Mouse (Mus musculus): ENCODE results near the gene Sqstm1. TPM values are rescaled to one million over a fixed set of nuclear protein-coding genes. Genes with fewer than 3 reads are reported as not detected.

Sqstm1 gene
- polyA plus RNA-seq, 1 experiment from 2014 or later = 280 TPM

- Histone ChIP-seq H3K9me3 (no peaks in the 10 kb centered on the region), H3K4me2 (replicated peaks) (no peak overlapping the region), H3K27me3 (no peaks in the 10 kb centered on the region), H3K27ac (no peak overlapping the region), H3K36me3 (0 out of 2 replicates have a peak, but pooled peaks cover 3% of the 10 kb centered on the region), H3K9ac (replicated peaks) (no peak overlapping the region), H3K4me3 (replicated peaks) (no peak overlapping the region), H3K4me1 (replicated peaks) (peaks cover 23% of the 10 kb centered on the region)
- no peak for ATAC-seq
- 75% methylated on average over 4 of the region's 4 CpGs for WGBS
Observed at GRCm38 (mm10) chr11:50216724-50217366, 6.2 kb upstream of the Sqstm1 start.

DNA sequence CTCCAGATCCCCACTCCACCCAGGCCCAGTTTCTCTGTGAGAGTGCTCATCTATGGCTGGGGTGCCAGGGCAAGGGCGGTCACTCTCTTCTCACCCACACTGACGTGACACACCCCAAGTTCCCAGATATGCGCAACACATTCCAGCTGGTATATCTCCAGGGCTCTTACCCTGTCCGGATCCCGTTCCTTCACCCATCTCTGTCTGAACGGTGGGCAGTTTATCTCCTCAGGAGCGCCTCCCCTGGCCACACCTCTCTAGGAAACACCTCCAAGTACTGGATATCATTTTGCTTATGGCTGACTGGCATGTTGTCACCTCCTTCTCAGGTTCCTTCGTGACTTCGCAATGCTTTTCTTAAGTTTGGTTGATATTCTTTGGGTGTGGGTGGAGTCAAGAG, 5.0 kb upstream of the Sqstm1 start:
- no peak overlapping the region for H3K27ac ChIP-seq
- 28% methylated on average over 9 of the region's 9 CpGs for WGBS
- H3K9me3 ChIP-seq = no peaks in the 10 kb centered on the region
- no peak overlapping the region for H3K4me2 ChIP-seq (replicated peaks)
- no peak overlapping the region for H3K9ac ChIP-seq (replicated peaks)
- no peak overlapping the region for H3K4me3 ChIP-seq (replicated peaks)
- no peak for ATAC-seq
- peaks cover 33% of the 10 kb centered on the region for H3K4me1 ChIP-seq (replicated peaks)
- no peaks in the 10 kb centered on the region for H3K27me3 ChIP-seq
- H3K36me3 ChIP-seq = 0 out of 2 replicates have a peak, but pooled peaks cover 3% of the 10 kb centered on the region

DNA sequence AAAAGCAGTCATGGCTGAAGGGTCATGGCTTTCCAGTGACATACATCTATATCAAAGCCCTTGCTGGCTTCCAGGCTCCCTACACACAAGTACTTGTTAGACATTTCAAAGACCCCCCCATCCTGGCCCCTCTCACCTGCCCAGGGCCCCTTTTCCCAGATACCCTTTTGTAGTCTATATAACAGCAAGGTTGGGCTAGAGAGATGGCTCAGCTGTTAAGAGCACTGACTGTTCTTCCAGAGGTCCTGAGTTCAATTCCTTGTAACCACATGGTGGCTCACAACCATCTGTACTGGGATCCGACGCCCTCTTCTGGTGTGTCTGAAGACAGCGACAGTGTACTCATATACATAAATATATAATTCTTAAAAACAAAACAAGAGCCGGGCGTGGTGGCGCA, 4.0 kb upstream of the Sqstm1 start:
- no peak overlapping the region for H3K4me2 ChIP-seq (replicated peaks)
- no peak overlapping the region for H3K27ac ChIP-seq
- no peaks in the 10 kb centered on the region for H3K9me3 ChIP-seq
- no peak overlapping the region for H3K9ac ChIP-seq (replicated peaks)
- ATAC-seq = no peak
- no peaks in the 10 kb centered on the region for H3K36me3 ChIP-seq
- peaks cover 33% of the 10 kb centered on the region for H3K4me1 ChIP-seq (replicated peaks)
- H3K4me3 ChIP-seq (replicated peaks) = no peak overlapping the region
- 87% methylated on average over 6 of the region's 6 CpGs for WGBS
- no peaks in the 10 kb centered on the region for H3K27me3 ChIP-seq

DNA sequence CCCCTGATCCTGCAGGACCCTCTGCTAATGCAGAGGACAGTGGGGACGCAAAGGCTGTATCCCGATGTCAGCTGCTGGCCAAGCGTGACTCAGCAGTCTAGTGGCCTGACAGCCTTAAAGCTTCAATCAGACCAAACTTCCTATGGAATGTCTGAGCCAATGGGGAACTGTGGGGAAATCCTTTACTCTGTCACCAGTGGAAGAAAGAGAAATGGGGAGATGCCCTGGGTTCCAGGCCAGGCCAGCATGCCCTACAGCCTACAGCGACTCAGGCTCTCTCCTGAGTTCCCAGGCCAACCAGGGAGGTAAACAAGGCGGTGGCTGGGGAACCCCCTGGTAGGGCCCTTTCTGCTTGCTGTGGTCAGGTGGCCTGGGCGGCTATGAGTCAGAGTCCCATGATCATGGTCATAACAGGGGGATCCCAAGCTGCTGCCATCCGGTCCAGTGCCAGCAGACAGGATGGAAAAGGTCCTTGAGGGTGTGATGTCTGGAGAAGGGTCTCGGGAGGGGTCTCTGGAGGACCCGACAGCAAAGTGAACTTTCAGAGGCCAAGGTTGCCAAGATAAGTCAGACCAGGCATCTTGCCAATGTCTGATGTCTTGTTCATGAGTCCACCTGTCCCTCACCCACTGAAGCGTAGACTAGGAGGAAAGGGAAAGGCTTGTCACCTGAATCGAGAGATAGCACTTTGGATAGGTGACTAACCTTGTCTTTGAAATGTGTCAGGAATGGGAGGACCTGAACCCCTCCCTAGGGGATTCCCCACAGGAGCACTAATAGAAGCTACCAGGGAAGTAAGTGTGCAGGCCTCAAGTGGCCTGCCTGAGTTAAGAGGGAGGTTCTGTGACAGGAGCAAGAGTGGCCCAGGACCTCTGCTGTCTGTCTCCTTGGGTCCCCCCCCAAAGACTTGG, 2.5 kb upstream of the Sqstm1 start:
- ATAC-seq = no peak
- Histone ChIP-seq H3K9me3 (no peaks in the 10 kb centered on the region), H3K4me1 (replicated peaks) (peaks cover 43% of the 10 kb centered on the region), H3K4me2 (replicated peaks) (no peak overlapping the region), H3K36me3 (peaks cover under 1% of the 10 kb centered on the region; the same call in 1 of the 2 replicates), H3K27me3 (no peaks in the 10 kb centered on the region), H3K27ac (no peak overlapping the region), H3K4me3 (replicated peaks) (no peak overlapping the region), H3K9ac (replicated peaks) (no peak overlapping the region)
- 70% methylated on average over 11 of the region's 11 CpGs for WGBS

DNA sequence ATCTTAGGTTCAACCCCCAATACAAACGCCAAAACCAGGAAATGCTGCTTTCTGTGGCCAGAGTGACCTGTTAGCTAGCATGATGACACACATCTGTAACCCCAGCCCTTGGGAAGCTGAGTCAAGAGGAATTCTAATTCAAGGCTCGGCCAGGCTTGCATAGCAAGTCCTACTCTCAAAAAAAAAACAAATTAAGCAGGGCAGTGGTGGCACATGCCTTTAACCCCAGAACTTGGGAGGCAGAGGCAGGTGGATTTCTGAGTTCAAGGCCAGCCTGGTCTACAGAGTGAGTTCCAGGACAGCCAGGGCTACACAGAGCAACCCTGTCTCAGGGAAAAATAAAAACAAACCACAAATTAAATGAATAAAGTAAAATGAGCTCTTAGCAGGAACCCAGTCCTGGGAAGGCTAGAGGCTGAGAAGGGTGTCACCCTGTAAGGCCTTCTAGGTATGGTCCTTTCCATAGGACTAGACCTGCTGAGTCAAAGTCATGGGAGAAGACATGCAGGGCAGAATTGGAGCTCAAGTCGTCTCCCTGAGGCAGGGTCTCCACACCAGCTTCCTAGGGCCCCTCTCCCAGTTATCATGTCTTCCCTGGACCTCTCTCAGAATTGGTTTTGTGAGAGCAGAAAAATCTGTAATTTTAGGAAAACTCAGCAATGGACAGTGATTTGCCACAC, 1.6 kb upstream of the Sqstm1 start:
- Histone ChIP-seq H3K27ac (no peak overlapping the region), H3K4me2 (replicated peaks) (no peak overlapping the region), H3K36me3 (peaks cover 10% of the 10 kb centered on the region), H3K9me3 (no peaks in the 10 kb centered on the region), H3K4me3 (replicated peaks) (no peak overlapping the region), H3K4me1 (replicated peaks) (peaks cover 41% of the 10 kb centered on the region), H3K27me3 (no peaks in the 10 kb centered on the region), H3K9ac (replicated peaks) (no peak overlapping the region)
- WGBS = 79% methylated on average over 3 of the region's 3 CpGs
- no peak for ATAC-seq

DNA sequence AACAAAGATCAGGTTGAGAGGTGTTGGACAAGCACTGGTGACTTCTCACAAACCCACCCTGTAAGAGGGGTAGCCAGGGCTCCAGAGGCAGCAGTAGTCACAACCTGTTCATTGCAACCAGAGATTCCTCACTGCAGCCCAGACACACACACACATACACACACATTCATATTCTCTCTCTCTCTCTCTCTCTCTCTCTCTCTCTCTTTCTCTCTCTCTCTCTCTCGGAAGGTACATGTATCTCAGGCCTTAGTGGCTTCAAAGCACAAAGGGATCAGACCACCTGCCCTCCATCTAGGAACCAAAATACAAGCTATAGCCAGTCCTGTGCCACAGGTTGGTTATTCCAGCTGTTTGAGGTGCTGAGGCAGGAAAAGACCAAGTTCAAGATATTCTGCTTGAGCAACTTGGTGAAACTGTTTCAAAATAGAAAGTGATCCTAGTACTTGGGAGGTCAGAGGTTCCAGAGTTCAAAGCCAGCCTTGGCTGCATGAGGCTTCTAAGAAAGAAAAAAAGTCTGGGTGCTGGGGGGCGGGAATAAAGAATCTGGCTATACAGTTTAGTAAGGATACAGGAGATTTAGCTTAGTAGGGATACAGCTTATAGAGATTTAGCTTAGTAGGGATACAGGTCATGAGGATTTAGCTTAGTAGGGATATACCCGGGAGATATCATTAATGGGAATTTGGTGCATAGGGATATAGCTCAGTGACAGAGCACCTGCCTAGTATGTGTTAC, 864 bp upstream of the Sqstm1 start:
- H3K27ac ChIP-seq = peak overlapping the region; percentile 98; the same call in 1 of the 2 replicates
- H3K9ac ChIP-seq (replicated peaks) = peak overlapping the region; percentile 97
- H3K4me3 ChIP-seq (replicated peaks) = peak overlapping the region; percentile 91
- 89% methylated on average over 3 of the region's 3 CpGs for WGBS
- peaks cover 41% of the 10 kb centered on the region for H3K4me1 ChIP-seq (replicated peaks)
- peak overlapping the region; percentile 64 for H3K4me2 ChIP-seq (replicated peaks)
- H3K36me3 ChIP-seq = peaks cover 17% of the 10 kb centered on the region
- H3K27me3 ChIP-seq = no peaks in the 10 kb centered on the region
- ATAC-seq = no peak
- no peaks in the 10 kb centered on the region for H3K9me3 ChIP-seq

- ATAC-seq = peak; percentile 96
- peaks cover 31% of the 10 kb centered on the region for H3K4me1 ChIP-seq (replicated peaks)
- no peaks in the 10 kb centered on the region for H3K27me3 ChIP-seq
- peak overlapping the region; percentile 64 for H3K4me2 ChIP-seq (replicated peaks)
- peak overlapping the region; percentile 97 for H3K9ac ChIP-seq (replicated peaks)
- H3K36me3 ChIP-seq = peaks cover 31% of the 10 kb centered on the region
- H3K4me3 ChIP-seq (replicated peaks) = peak overlapping the region; percentile 91
- peak overlapping the region; percentile 98 for H3K27ac ChIP-seq
- WGBS = under 1% methylated on average over 24 of the region's 24 CpGs
- H3K9me3 ChIP-seq = no peaks in the 10 kb centered on the region
Observed at GRCm38 (mm10) chr11:50210101-50210504, 524 bp downstream of the Sqstm1 start.

DNA sequence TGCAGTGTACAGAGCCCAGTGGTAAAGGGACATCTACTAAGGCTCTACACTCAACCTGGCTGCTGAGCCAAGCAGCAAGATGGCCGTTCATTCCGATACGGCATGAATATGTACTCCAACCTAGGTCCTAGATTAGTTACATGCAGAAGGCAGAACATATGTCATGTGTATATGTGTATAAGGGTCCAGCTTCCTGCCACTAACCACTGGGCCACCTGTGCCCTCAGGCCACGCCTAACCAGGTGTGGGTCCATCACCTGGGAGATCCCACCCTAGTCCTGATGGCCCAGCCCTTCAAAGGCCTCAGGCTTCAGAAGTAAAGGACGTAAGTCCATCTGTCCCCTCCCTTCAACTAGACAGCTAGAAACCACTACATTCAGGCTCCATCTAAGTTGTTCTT, 2.6 kb downstream of the Sqstm1 start:
- Histone ChIP-seq H3K27ac (no peak overlapping the region), H3K9ac (replicated peaks) (no peak overlapping the region), H3K36me3 (peaks cover 50% of the 10 kb centered on the region), H3K4me1 (replicated peaks) (peaks cover 29% of the 10 kb centered on the region), H3K4me3 (replicated peaks) (no peak overlapping the region), H3K4me2 (replicated peaks) (no peak overlapping the region), H3K27me3 (no peaks in the 10 kb centered on the region), H3K9me3 (no peaks in the 10 kb centered on the region)
- ATAC-seq = no peak
- 95% methylated on average over 5 of the region's 5 CpGs for WGBS

DNA sequence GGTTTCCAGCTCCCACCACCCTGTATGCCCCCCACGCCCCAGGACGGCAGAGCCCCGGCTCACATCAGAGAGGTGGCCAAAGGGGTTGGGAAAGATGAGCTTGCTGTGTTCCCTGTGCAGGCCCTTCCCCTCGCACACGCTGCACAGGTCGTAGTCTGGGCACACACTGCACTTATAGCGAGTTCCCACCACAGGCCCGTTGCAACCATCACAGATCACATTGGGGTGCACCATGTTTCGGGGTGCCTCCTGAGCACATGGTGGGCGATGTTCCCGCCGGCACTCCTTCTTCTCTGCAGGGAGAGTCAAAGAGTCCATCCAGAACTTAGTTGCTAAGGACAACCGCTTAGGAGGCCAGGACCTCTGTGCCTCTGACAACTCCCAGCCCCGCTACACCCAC, 3.3 kb downstream of the Sqstm1 start:
- Histone ChIP-seq H3K36me3 (peaks cover 57% of the 10 kb centered on the region), H3K4me3 (replicated peaks) (no peak overlapping the region), H3K27ac (no peak overlapping the region), H3K9me3 (no peaks in the 10 kb centered on the region), H3K4me1 (replicated peaks) (peaks cover 26% of the 10 kb centered on the region), H3K9ac (replicated peaks) (no peak overlapping the region), H3K4me2 (replicated peaks) (no peak overlapping the region), H3K27me3 (no peaks in the 10 kb centered on the region)
- WGBS = 93% methylated on average over 14 of the region's 14 CpGs
- ATAC-seq = no peak

DNA sequence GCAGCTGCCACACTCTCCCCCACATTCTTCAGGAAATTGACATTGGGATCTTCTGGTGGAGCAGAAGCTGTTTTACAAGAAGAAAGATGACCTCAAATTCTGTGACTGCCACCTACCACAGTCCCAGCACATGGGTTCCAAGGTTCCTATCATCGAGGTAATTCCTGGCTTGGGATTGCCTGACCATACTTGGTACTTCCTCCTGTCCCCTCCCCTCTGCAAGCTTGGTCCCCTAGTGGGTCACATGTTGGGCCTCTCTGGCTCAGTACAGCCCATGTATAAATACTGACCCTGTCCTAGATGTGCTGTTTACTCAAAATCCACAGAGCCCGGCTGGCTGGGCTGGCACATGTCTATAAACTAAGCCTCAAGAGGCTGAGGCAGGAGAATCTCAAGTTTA, 4.6 kb downstream of the Sqstm1 start:
- Histone ChIP-seq H3K36me3 (peaks cover 70% of the 10 kb centered on the region), H3K27me3 (no peaks in the 10 kb centered on the region), H3K27ac (no peak overlapping the region), H3K4me1 (replicated peaks) (peaks cover 19% of the 10 kb centered on the region), H3K4me3 (replicated peaks) (no peak overlapping the region), H3K9ac (replicated peaks) (no peak overlapping the region), H3K4me2 (replicated peaks) (no peak overlapping the region), H3K9me3 (no peaks in the 10 kb centered on the region)
- 89% methylated on average over 2 of the region's 2 CpGs for WGBS
- ATAC-seq = no peak

DNA sequence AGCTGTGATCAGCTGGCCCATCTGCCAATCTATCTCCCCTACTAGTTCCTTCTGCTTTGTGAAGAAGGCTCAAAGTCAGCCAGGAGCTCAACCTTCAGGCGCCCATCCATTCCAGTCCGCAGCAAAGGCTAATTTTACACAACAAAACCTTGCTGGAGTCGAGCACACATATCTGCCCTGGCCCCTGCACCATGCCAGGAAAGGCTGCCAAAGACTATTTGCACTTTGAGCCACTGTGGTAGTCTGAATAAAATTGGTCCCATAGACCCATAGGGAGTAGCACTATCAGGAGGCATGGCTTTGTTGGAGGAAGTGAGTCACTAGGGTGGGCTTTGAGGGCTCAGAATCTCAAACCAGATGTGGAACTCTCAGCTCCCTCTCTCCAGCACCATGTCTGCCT, 5.2 kb downstream of the Sqstm1 start:
- Histone ChIP-seq H3K4me3 (replicated peaks) (no peak overlapping the region), H3K4me2 (replicated peaks) (no peak overlapping the region), H3K9ac (replicated peaks) (no peak overlapping the region), H3K4me1 (replicated peaks) (peaks cover 16% of the 10 kb centered on the region), H3K27me3 (no peaks in the 10 kb centered on the region), H3K36me3 (peaks cover 76% of the 10 kb centered on the region), H3K27ac (no peak overlapping the region), H3K9me3 (no peaks in the 10 kb centered on the region)
- WGBS = 93% methylated on average over 3 of the region's 3 CpGs
- ATAC-seq = no peak
